Mouse (Mus musculus): ENCODE measurements around the gene Dcaf15. TPM values are rescaled to one million over a fixed set of nuclear protein-coding genes. Genes with fewer than 3 reads are reported as not detected.

The Dcaf15 gene
- polyA plus RNA-seq, 1 experiment from 2014 or later, result 15.2 TPM

- Histone ChIP-seq H3K4me1 (ENCODE audit: control insufficient read depth, insufficient read depth, low read length) (no peaks in the 10 kb centered on the region), H3K4me2 (ENCODE audit: low read depth, severe bottlenecking) (no peak overlapping the region), H3K9ac (ENCODE audit: low read length) (no peak overlapping the region), H3K9me3 (ENCODE audit: control insufficient read depth, low read length) (no peaks in the 10 kb centered on the region), H3K36me3 (ENCODE audit: control insufficient read depth, insufficient read depth, low read length) (peaks cover 3% of the 10 kb centered on the region; the same call in 1 of the 2 replicates), H3K4me3 (ENCODE audit: low read depth, low read length) (no peak overlapping the region), H3K27ac (replicated peaks; ENCODE audit: low read depth, low read length) (no peak overlapping the region), H3K27me3 (ENCODE audit: control insufficient read depth, insufficient read depth, low read length) (no peaks in the 10 kb centered on the region)
- no peak for ATAC-seq (ENCODE audit: insufficient number of reproducible peaks, low FRiP score, low TSS enrichment, low read depth)
- DNase-seq (ENCODE audit: low spot score), result no peak
- WGBS, result 63% methylated on average over 10 of the region's 10 CpGs
These were observed 31.2 kb downstream of the Dcaf15 start for GRCm38 (mm10) chr8:84073230-84073976.

- no peak overlapping the region for H3K27ac ChIP-seq (replicated peaks; ENCODE audit: low read depth, low read length)
- no peak overlapping the region for H3K4me2 ChIP-seq (ENCODE audit: low read depth, severe bottlenecking)
- 87% methylated on average over 10 of the region's 10 CpGs for WGBS
- H3K4me3 ChIP-seq (ENCODE audit: low read depth, low read length), result no peak overlapping the region
- no peak for ATAC-seq (ENCODE audit: insufficient number of reproducible peaks, low FRiP score, low TSS enrichment, low read depth)
- DNase-seq (ENCODE audit: low spot score), result no peak
- H3K9ac ChIP-seq (ENCODE audit: low read length), result no peak overlapping the region
- H3K27me3 ChIP-seq (ENCODE audit: control insufficient read depth, insufficient read depth, low read length), result no peaks in the 10 kb centered on the region
- H3K9me3 ChIP-seq (ENCODE audit: control insufficient read depth, low read length), result no peaks in the 10 kb centered on the region
- peaks cover 3% of the 10 kb centered on the region; the same call in 1 of the 2 replicates for H3K36me3 ChIP-seq (ENCODE audit: control insufficient read depth, insufficient read depth, low read length)
- H3K4me1 ChIP-seq (ENCODE audit: control insufficient read depth, insufficient read depth, low read length), result peaks cover 6% of the 10 kb centered on the region
These were observed 32.2 kb downstream of the Dcaf15 start for GRCm38 (mm10) chr8:84072321-84072720.

GRCm38 (mm10) chr8:84071921-84072320, 32.6 kb downstream of the Dcaf15 start:
- Histone ChIP-seq H3K36me3 (ENCODE audit: control insufficient read depth, insufficient read depth, low read length) (peaks cover 3% of the 10 kb centered on the region; the same call in 1 of the 2 replicates), H3K9me3 (ENCODE audit: control insufficient read depth, low read length) (no peaks in the 10 kb centered on the region), H3K9ac (ENCODE audit: low read length) (no peak overlapping the region), H3K27me3 (ENCODE audit: control insufficient read depth, insufficient read depth, low read length) (no peaks in the 10 kb centered on the region), H3K4me1 (ENCODE audit: control insufficient read depth, insufficient read depth, low read length) (peaks cover 6% of the 10 kb centered on the region), H3K4me2 (ENCODE audit: low read depth, severe bottlenecking) (no peak overlapping the region), H3K4me3 (ENCODE audit: low read depth, low read length) (no peak overlapping the region), H3K27ac (replicated peaks; ENCODE audit: low read depth, low read length) (no peak overlapping the region)
- no peak for ATAC-seq (ENCODE audit: insufficient number of reproducible peaks, low FRiP score, low TSS enrichment, low read depth)
- 75% methylated on average over 3 of the region's 3 CpGs for WGBS
- no peak for DNase-seq (ENCODE audit: low spot score)

GRCm38 (mm10) chr8:84070667-84071066, 33.9 kb downstream of the Dcaf15 start:
- no peak overlapping the region for H3K9ac ChIP-seq (ENCODE audit: low read length)
- 92% methylated on average over 2 of the region's 2 CpGs for WGBS
- no peak overlapping the region for H3K4me3 ChIP-seq (ENCODE audit: low read depth, low read length)
- no peak for ATAC-seq (ENCODE audit: insufficient number of reproducible peaks, low FRiP score, low TSS enrichment, low read depth)
- H3K27ac ChIP-seq (replicated peaks; ENCODE audit: low read depth, low read length), result no peak overlapping the region
- peaks cover 3% of the 10 kb centered on the region; the same call in 1 of the 2 replicates for H3K36me3 ChIP-seq (ENCODE audit: control insufficient read depth, insufficient read depth, low read length)
- H3K4me2 ChIP-seq (ENCODE audit: low read depth, severe bottlenecking), result no peak overlapping the region
- H3K9me3 ChIP-seq (ENCODE audit: control insufficient read depth, low read length), result no peaks in the 10 kb centered on the region
- no peaks in the 10 kb centered on the region for H3K27me3 ChIP-seq (ENCODE audit: control insufficient read depth, insufficient read depth, low read length)
- H3K4me1 ChIP-seq (ENCODE audit: control insufficient read depth, insufficient read depth, low read length), result peaks cover 6% of the 10 kb centered on the region
- DNase-seq (ENCODE audit: low spot score), result no peak

- Histone ChIP-seq H3K9ac (ENCODE audit: low read length) (no peak overlapping the region), H3K9me3 (ENCODE audit: control insufficient read depth, low read length) (no peaks in the 10 kb centered on the region), H3K36me3 (ENCODE audit: control insufficient read depth, insufficient read depth, low read length) (peaks cover 3% of the 10 kb centered on the region; the same call in 1 of the 2 replicates), H3K27ac (replicated peaks; ENCODE audit: low read depth, low read length) (no peak overlapping the region), H3K4me3 (ENCODE audit: low read depth, low read length) (no peak overlapping the region), H3K4me1 (ENCODE audit: control insufficient read depth, insufficient read depth, low read length) (peaks cover 6% of the 10 kb centered on the region), H3K4me2 (ENCODE audit: low read depth, severe bottlenecking) (0 out of 2 replicates have a peak overlapping the region, but pooled peaks have one; percentile 10), H3K27me3 (ENCODE audit: control insufficient read depth, insufficient read depth, low read length) (no peaks in the 10 kb centered on the region)
- WGBS, result 82% methylated on average over 5 of the region's 5 CpGs
- DNase-seq (ENCODE audit: low spot score) (no peak), ATAC-seq (ENCODE audit: insufficient number of reproducible peaks, low FRiP score, low TSS enrichment, low read depth) (no peak)
These were observed 34.3 kb downstream of the Dcaf15 start for GRCm38 (mm10) chr8:84070241-84070640.

- WGBS, result 89% methylated on average over 2 of the region's 2 CpGs
- no peak overlapping the region for H3K4me3 ChIP-seq (ENCODE audit: low read depth, low read length)
- no peaks in the 10 kb centered on the region for H3K27me3 ChIP-seq (ENCODE audit: control insufficient read depth, insufficient read depth, low read length)
- 0 out of 2 replicates have a peak overlapping the region, but pooled peaks have one; percentile 10 for H3K4me2 ChIP-seq (ENCODE audit: low read depth, severe bottlenecking)
- no peaks in the 10 kb centered on the region for H3K9me3 ChIP-seq (ENCODE audit: control insufficient read depth, low read length)
- ATAC-seq (ENCODE audit: insufficient number of reproducible peaks, low FRiP score, low TSS enrichment, low read depth) (no peak), DNase-seq (ENCODE audit: low spot score) (no peak)
- H3K36me3 ChIP-seq (ENCODE audit: control insufficient read depth, insufficient read depth, low read length), result peaks cover 3% of the 10 kb centered on the region; the same call in 1 of the 2 replicates
- H3K27ac ChIP-seq (replicated peaks; ENCODE audit: low read depth, low read length), result no peak overlapping the region
- H3K4me1 ChIP-seq (ENCODE audit: control insufficient read depth, insufficient read depth, low read length), result peaks cover 6% of the 10 kb centered on the region
- H3K9ac ChIP-seq (ENCODE audit: low read length), result no peak overlapping the region
These were observed 34.8 kb downstream of the Dcaf15 start for GRCm38 (mm10) chr8:84069750-84070149.

GRCm38 (mm10) chr8:84069169-84069568, 35.4 kb downstream of the Dcaf15 start:
- 52% methylated on average over 1 of the region's 1 CpGs for WGBS
- no peak for ATAC-seq (ENCODE audit: insufficient number of reproducible peaks, low FRiP score, low TSS enrichment, low read depth)
- DNase-seq (ENCODE audit: low spot score), result no peak
- Histone ChIP-seq H3K9me3 (ENCODE audit: control insufficient read depth, low read length) (no peaks in the 10 kb centered on the region), H3K27me3 (ENCODE audit: control insufficient read depth, insufficient read depth, low read length) (no peaks in the 10 kb centered on the region), H3K27ac (replicated peaks; ENCODE audit: low read depth, low read length) (no peak overlapping the region), H3K4me1 (ENCODE audit: control insufficient read depth, insufficient read depth, low read length) (peaks cover 6% of the 10 kb centered on the region), H3K4me3 (ENCODE audit: low read depth, low read length) (no peak overlapping the region), H3K36me3 (ENCODE audit: control insufficient read depth, insufficient read depth, low read length) (peaks cover under 1% of the 10 kb centered on the region; the same call in 1 of the 2 replicates), H3K9ac (ENCODE audit: low read length) (no peak overlapping the region), H3K4me2 (ENCODE audit: low read depth, severe bottlenecking) (no peak overlapping the region)

GRCm38 (mm10) chr8:84068316-84069035, 36.1 kb downstream of the Dcaf15 start:
- no peaks in the 10 kb centered on the region for H3K9me3 ChIP-seq (ENCODE audit: control insufficient read depth, low read length)
- no peak overlapping the region for H3K27ac ChIP-seq (replicated peaks; ENCODE audit: low read depth, low read length)
- DNase-seq (ENCODE audit: low spot score), result no peak
- H3K9ac ChIP-seq (ENCODE audit: low read length), result no peak overlapping the region
- no peaks in the 10 kb centered on the region for H3K36me3 ChIP-seq (ENCODE audit: control insufficient read depth, insufficient read depth, low read length)
- no peak overlapping the region for H3K4me2 ChIP-seq (ENCODE audit: low read depth, severe bottlenecking)
- 58% methylated on average over 12 of the region's 12 CpGs for WGBS
- no peak for ATAC-seq (ENCODE audit: insufficient number of reproducible peaks, low FRiP score, low TSS enrichment, low read depth)
- no peak overlapping the region for H3K4me3 ChIP-seq (ENCODE audit: low read depth, low read length)
- no peaks in the 10 kb centered on the region for H3K27me3 ChIP-seq (ENCODE audit: control insufficient read depth, insufficient read depth, low read length)
- peaks cover 6% of the 10 kb centered on the region for H3K4me1 ChIP-seq (ENCODE audit: control insufficient read depth, insufficient read depth, low read length)
